Mouse (Mus musculus) A20 (cell line): ENCODE data around the gene Nos1.
A peak's percentile ranks its signal among the peaks of the same experiment; 100 is the strongest.

Source experiments
- DNase-seq: peaks from one replicate; pipeline ENCODE4 v3.0.0-alpha.2; 2011; ENCODE audit warnings: low read depth, low spot score

Nos1 gene

GRCm38 (mm10) chr5:117955675-117956420, 175.0 kb downstream of the Nos1 start:
- DNase-seq: peak; percentile 66

GRCm38 (mm10) chr5:117964750-117965149, 183.9 kb downstream of the Nos1 start:
- DNase-seq: no peak

GRCm38 (mm10) chr5:117966956-117967355, 186.1 kb downstream of the Nos1 start:
- DNase-seq: no peak

GRCm38 (mm10) chr5:117967659-117968069, 186.8 kb downstream of the Nos1 start:
- DNase-seq: no peak

GRCm38 (mm10) chr5:117969681-117970427, 189.0 kb downstream of the Nos1 start:
- DNase-seq: no peak

GRCm38 (mm10) chr5:117976263-117976656, 195.4 kb downstream of the Nos1 start:
- no peak for DNase-seq

GRCm38 (mm10) chr5:117976657-117977500, 196.0 kb downstream of the Nos1 start, which contains the start of gene Fbxo21:
Gene Fbxo21, plus strand, starts transcription at chr5:117976730.
- peak; percentile 94 for DNase-seq

- DNase-seq: peak; percentile 49
Measured at GRCm38 (mm10) chr5:117977501-117978158, 196.8 kb downstream of the Nos1 start.

GRCm38 (mm10) chr5:117978159-117978697, 197.4 kb downstream of the Nos1 start:
- no peak for DNase-seq

- DNase-seq: no peak
Measured at GRCm38 (mm10) chr5:117979082-117979481, 198.2 kb downstream of the Nos1 start.

- no peak for DNase-seq
Measured at GRCm38 (mm10) chr5:117980921-117981320, 200.1 kb downstream of the Nos1 start.

GRCm38 (mm10) chr5:117981943-117982342, 201.1 kb downstream of the Nos1 start:
- DNase-seq: no peak

GRCm38 (mm10) chr5:117986327-117986726, 205.5 kb downstream of the Nos1 start:
- DNase-seq: no peak

- no peak for DNase-seq
Measured at GRCm38 (mm10) chr5:117987891-117988290, 207.1 kb downstream of the Nos1 start.

- DNase-seq: no peak
Measured at GRCm38 (mm10) chr5:117988367-117988766, 207.5 kb downstream of the Nos1 start.

- DNase-seq: no peak
Measured at GRCm38 (mm10) chr5:117989773-117990172, 208.9 kb downstream of the Nos1 start.

GRCm38 (mm10) chr5:117990957-117991356, 210.1 kb downstream of the Nos1 start:
- no peak for DNase-seq

GRCm38 (mm10) chr5:117993550-117993949, 212.7 kb downstream of the Nos1 start:
- DNase-seq: no peak

GRCm38 (mm10) chr5:117995372-117995901, 214.6 kb downstream of the Nos1 start:
- no peak for DNase-seq

- DNase-seq: no peak
Measured at GRCm38 (mm10) chr5:117995911-117996310, 215.1 kb downstream of the Nos1 start.

GRCm38 (mm10) chr5:117996581-117996980, 215.7 kb downstream of the Nos1 start:
- DNase-seq: no peak
